Comparison of ENCODE assay signal across 9 mouse cellular contexts in genomic region chr13:119363379-119363778, GRCm38 (mm10).
A peak's percentile ranks its signal among the peaks of the same experiment; 100 is the strongest.
DNase-seq lines count a peak whose midpoint lies in the region; ATAC-seq lines count a peak whose summit lies in the region.
"Had no signal": no experiment of that assay in that cellular context is flagged by ENCODE, and none has a peak within 500 bp of the region (broad histone marks: within the 10 kb centered on the region; RNA-seq: fewer than 3 reads in every experiment).

No protein-coding gene starts in this region.

- peak; percentile 49 for DNase-seq in gastrocnemius, adult 18-20 months (ENCODE audit: low spot score)
- DNase-seq in gastrocnemius, postnatal 25 days: no peak
- DNase-seq in midbrain, embryonic 14.5 days: peak; percentile 88
- DNase-seq in T-cell, adult 2 months (ENCODE audit: low spot score): peak; percentile 7
- peak; percentile 36 to 43 for DNase-seq in gastrocnemius, postnatal 4 days (ENCODE audit: low spot score in 2 of 2)
- peak; percentile 69 for DNase-seq in lung, postnatal 14 days

- H3K4me1 ChIP-seq in midbrain, embryonic 14.5 days (ENCODE audit: control insufficient read depth, insufficient read depth, low read length): no peaks in the 10 kb centered on the region
- no peaks in the 10 kb centered on the region for H3K4me1 ChIP-seq in midbrain, embryonic 15.5 days
- H3K4me1 ChIP-seq: lung, embryonic 15.5 days had no signal

- ATAC-seq in midbrain, embryonic 14.5 days (ENCODE audit: low FRiP score, low TSS enrichment): no peak
- ATAC-seq in midbrain, embryonic 15.5 days (replicated peaks): no peak
- no peak; the same call in 1 of the 2 replicates for ATAC-seq in erythroblast, adult 5-6 weeks (replicated peaks; ENCODE audit: low FRiP score, poor library complexity, severe bottlenecking)

- WGBS in midbrain, embryonic 14.5 days: 68% methylated on average over 3 of the region's 3 CpGs
- WGBS in midbrain, embryonic 15.5 days: 65% methylated on average over 3 of the region's 3 CpGs

- no peaks in the 10 kb centered on the region for H3K27me3 ChIP-seq in midbrain, embryonic 14.5 days (ENCODE audit: control insufficient read depth, insufficient read depth, low read length)
- no peaks in the 10 kb centered on the region for H3K27me3 ChIP-seq in midbrain, embryonic 15.5 days (replicated peaks)
- H3K27me3 ChIP-seq: lung, embryonic 15.5 days had no signal

- H3K36me3 ChIP-seq in midbrain, embryonic 14.5 days (ENCODE audit: control insufficient read depth, insufficient read depth, low read length): peaks cover 37% of the 10 kb centered on the region
- peaks cover 4% of the 10 kb centered on the region; the same call in 1 of the 2 replicates for H3K36me3 ChIP-seq in midbrain, embryonic 15.5 days (replicated peaks)

- H3K9me3 ChIP-seq in midbrain, embryonic 14.5 days (ENCODE audit: control insufficient read depth, low read length): no peaks in the 10 kb centered on the region
- H3K9me3 ChIP-seq in midbrain, embryonic 15.5 days: no peaks in the 10 kb centered on the region
- H3K9me3 ChIP-seq: lung, embryonic 15.5 days had no signal

- no peak overlapping the region for H3K4me2 ChIP-seq in midbrain, embryonic 14.5 days (ENCODE audit: low read length)
- no peak overlapping the region for H3K4me2 ChIP-seq in midbrain, embryonic 15.5 days
- H3K4me2 ChIP-seq: lung, embryonic 15.5 days had no signal

- H3K4me3 ChIP-seq in midbrain, embryonic 14.5 days (replicated peaks; ENCODE audit: low read depth, low read length): no peak overlapping the region
- no peak overlapping the region for H3K4me3 ChIP-seq in midbrain, embryonic 15.5 days
- H3K4me3 ChIP-seq: lung, embryonic 15.5 days had no signal

- H3K27ac ChIP-seq in midbrain, embryonic 14.5 days (replicated peaks; ENCODE audit: low read depth, low read length): no peak overlapping the region
- no peak overlapping the region for H3K27ac ChIP-seq in midbrain, embryonic 15.5 days
- H3K27ac ChIP-seq: lung, embryonic 15.5 days had no signal

- no peak overlapping the region for H3K9ac ChIP-seq in midbrain, embryonic 14.5 days (replicated peaks; ENCODE audit: low read length)
- H3K9ac ChIP-seq in midbrain, embryonic 15.5 days: no peak overlapping the region
- H3K9ac ChIP-seq: lung, embryonic 15.5 days had no signal
